Mouse (Mus musculus) stomach, postnatal 0 days (tissue): ENCODE results near the gene Gm815.

Experiments used
- CTCF ChIP-seq: IDR thresholded peaks from 2 replicates; pipeline ENCODE4 v1.5.1; 2016; ENCODE audit warnings: antibody characterized with exemption, low read depth, mild to moderate bottlenecking, moderate library complexity
- EP300 ChIP-seq: optimal IDR thresholded peaks from 2 replicates; pipeline ENCODE3; 2016; ENCODE audit warnings: antibody characterized with exemption

DNA sequence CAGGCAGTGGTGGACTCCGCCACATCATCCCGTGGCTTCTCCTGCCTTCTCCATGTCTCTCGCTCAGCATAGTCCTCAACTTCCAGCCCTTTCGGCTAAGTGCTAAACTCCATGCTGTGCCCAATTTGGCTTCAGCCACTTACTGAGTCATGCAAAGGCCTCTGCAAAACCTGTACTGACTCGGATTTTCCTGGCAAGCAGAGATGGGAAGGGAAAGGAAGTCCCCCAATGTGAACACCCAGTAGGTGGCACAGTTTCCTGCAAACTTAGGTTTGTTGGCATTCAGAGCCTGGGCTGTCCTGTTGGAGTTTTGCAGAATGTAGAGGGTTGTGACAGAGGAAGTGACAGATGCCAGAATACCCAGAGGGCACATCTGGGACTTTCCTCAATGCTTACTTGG lies 7.2 kb downstream of the Gm815 start:
- TF ChIP-seq CTCF (peak; percentile 61), EP300 (no peak)
